Mouse (Mus musculus) olfactory bulb, adult 2 months (tissue): ENCODE measurements at regions not wholly inside any gene's neighbourhood (a gene's known extent, or its start where the extent isn't known, plus 50 kb on each side); places are given as distances from the start of the nearest gene placed in this dataset.

Experiments used
- CTCF ChIP-seq: fragments of 200-500 bp; IDR thresholded peaks from 2 replicates; pipeline ENCODE4 v1.5.1; 2012; ENCODE audit warnings: low read depth, mild to moderate bottlenecking, low read length, moderate library complexity; ENCODE audit not compliant: insufficient read depth
- POLR2A ChIP-seq: fragments of 200-500 bp; IDR thresholded peaks from 2 replicates; pipeline ENCODE4 v1.6.1; 2012; ENCODE audit warnings: mild to moderate bottlenecking, low read depth, low read length, moderate library complexity; ENCODE audit not compliant: insufficient read depth

- no peak for TF ChIP-seq POLR2A
- no peak for TF ChIP-seq CTCF
Measured at GRCm38 (mm10) chr14:76297864-76298263, 116.9 kb upstream of the Tsc22d1 start.
